Mouse (Mus musculus): Measurements from ENCODE around the gene Tcf25. TPM values are rescaled to one million over a fixed set of nuclear protein-coding genes. Genes with fewer than 3 reads are reported as not detected.
A peak's percentile ranks its signal among the peaks of the same experiment; 100 is the strongest.

The Tcf25 gene
- polyA plus RNA-seq, 1 experiment = 128 TPM

DNA sequence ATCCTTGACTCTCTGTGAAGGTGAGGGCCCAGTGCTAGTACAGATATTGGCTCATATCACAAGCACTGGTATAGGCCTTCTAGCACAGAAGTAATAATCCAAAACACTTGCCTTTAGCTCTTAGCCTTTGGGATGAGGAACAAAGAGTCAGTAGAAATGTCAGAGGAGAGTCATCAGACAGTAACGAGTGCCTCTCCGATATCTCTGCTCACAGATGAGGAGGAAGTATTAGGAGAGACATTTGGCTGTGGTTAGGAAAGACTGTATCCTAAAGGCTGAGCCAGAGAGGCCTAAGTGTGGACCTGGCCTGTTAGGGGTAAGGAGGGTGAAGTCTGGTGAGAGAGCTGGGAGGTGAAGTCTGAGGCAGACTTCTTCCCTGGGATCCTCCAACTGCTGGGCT lies 68.2 kb downstream of the Tcf25 start:
- Histone ChIP-seq H3K27ac (ENCODE audit: insufficient read depth, low read depth, low read length) (no peak overlapping the region), H3K4me3 (ENCODE audit: low read depth, low read length) (no peak overlapping the region), H3K4me1 (ENCODE audit: control insufficient read depth, insufficient read depth, insufficient read length, low read length) (peaks cover 8% of the 10 kb centered on the region), H3K27me3 (ENCODE audit: control insufficient read depth, insufficient read depth, low read length) (no peaks in the 10 kb centered on the region), H3K36me3 (ENCODE audit: control insufficient read depth, insufficient read depth, low read length) (no peaks in the 10 kb centered on the region)
- WGBS = 86% methylated on average over 2 of the region's 2 CpGs
- no peak for TF ChIP-seq CTCF (IDR thresholded peaks at IDR 0.05; ENCODE audit: extremely low read depth, insufficient read length, insufficient replicate concordance, low read depth, low read length)
- no peak for TF ChIP-seq POLR2A (IDR thresholded peaks at IDR 0.05; ENCODE audit: low read depth, low read length)

DNA sequence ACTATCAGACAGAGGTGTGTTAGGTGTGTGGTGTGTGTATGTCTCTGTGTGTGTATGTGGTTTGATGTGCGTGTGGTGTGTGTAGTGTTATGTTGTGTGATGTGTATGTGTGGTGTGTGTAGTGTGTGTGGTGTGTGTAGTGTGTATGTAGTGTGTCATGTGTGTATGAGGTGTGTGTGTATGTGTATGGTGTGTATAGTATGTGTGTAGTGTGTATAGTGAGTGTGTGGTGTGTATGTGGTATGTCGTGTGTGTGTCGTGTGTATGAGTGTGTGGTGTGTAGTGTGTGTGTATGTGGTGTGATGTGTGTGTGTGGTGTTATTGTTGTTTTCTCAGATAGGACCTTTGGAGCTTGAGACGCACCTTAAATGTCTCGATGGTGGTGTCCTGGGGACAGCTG lies 68.8 kb downstream of the Tcf25 start:
- WGBS = 73% methylated on average over 5 of the region's 5 CpGs
- no peaks in the 10 kb centered on the region for H3K27me3 ChIP-seq (ENCODE audit: control insufficient read depth, insufficient read depth, low read length)
- H3K36me3 ChIP-seq (ENCODE audit: control insufficient read depth, insufficient read depth, low read length) = no peaks in the 10 kb centered on the region
- peaks cover 8% of the 10 kb centered on the region for H3K4me1 ChIP-seq (ENCODE audit: control insufficient read depth, insufficient read depth, insufficient read length, low read length)
- H3K27ac ChIP-seq (ENCODE audit: insufficient read depth, low read depth, low read length) = no peak overlapping the region
- TF ChIP-seq CTCF (IDR thresholded peaks at IDR 0.05; ENCODE audit: extremely low read depth, insufficient read length, insufficient replicate concordance, low read depth, low read length) (no peak), POLR2A (IDR thresholded peaks at IDR 0.05; ENCODE audit: low read depth, low read length) (no peak)
- no peak overlapping the region for H3K4me3 ChIP-seq (ENCODE audit: low read depth, low read length)

DNA sequence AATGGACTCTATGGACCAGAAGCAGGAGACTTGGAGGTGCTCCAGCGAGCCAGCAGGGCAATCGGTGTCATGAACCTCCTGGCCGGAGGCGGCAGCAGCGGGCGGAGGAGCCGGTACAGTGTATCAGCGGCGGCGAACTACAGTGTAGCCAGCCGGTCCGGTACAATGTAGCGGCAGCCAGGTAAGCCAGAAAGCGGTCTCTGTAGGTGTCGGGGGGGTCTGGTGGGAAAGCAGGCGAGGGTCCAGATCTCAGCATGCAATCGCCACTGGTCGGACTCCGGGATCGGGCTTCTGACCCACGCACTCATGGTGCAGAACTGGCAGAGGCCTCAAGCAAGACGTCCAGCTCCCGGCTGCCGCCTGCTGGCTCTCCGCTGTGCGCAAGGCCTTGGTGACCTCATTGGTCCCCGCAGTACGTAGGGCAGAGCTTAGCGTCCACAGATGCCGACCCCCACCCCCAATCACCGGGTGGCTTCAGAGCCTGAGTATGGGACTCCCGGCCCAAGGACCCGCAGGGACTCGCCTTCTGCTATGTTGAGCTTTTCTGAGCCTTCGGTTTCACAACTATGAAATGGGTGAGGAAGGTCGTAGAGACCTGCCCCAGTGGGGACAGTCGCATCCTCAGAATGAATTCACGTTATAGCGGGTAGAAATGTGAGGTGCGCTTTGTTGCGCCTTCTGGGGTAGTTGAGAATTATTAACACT lies 69.5 kb downstream of the Tcf25 start:
- Histone ChIP-seq H3K4me1 (ENCODE audit: control insufficient read depth, insufficient read depth, insufficient read length, low read length) (peaks cover 8% of the 10 kb centered on the region), H3K27me3 (ENCODE audit: control insufficient read depth, insufficient read depth, low read length) (no peaks in the 10 kb centered on the region), H3K4me3 (ENCODE audit: low read depth, low read length) (peak overlapping the region; percentile 83), H3K36me3 (ENCODE audit: control insufficient read depth, insufficient read depth, low read length) (no peaks in the 10 kb centered on the region), H3K27ac (ENCODE audit: insufficient read depth, low read depth, low read length) (peak overlapping the region; percentile 63)
- TF ChIP-seq CTCF (IDR thresholded peaks at IDR 0.05; ENCODE audit: extremely low read depth, insufficient read length, insufficient replicate concordance, low read depth, low read length) = peak; percentile 87
- no peak; the same call in 1 of the 2 replicates for TF ChIP-seq POLR2A (IDR thresholded peaks at IDR 0.05; ENCODE audit: low read depth, low read length)
- WGBS = under 1% methylated on average over 41 of the region's 41 CpGs

DNA sequence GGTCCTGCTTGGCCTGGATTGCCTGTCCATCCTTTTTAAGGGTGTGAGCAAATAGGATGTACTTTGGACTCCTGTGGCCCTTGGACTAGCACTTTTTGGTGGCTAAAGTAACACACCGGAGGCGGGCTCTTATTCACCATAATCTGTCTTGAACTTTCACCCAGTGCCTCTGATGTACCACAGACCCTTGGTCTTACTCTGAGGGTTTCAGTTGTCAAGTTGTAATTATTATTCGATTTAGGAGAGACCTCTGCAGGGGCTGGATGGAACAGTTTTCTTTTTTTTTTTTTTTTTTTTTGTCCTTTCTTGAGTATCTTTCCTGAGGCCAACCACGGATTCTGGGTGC lies 70.0 kb downstream of the Tcf25 start:
- no peaks in the 10 kb centered on the region for H3K27me3 ChIP-seq (ENCODE audit: control insufficient read depth, insufficient read depth, low read length)
- H3K4me3 ChIP-seq (ENCODE audit: low read depth, low read length) = peak overlapping the region; percentile 83
- WGBS = 4% methylated on average over 4 of the region's 4 CpGs
- no peaks in the 10 kb centered on the region for H3K36me3 ChIP-seq (ENCODE audit: control insufficient read depth, insufficient read depth, low read length)
- TF ChIP-seq CTCF (IDR thresholded peaks at IDR 0.05; ENCODE audit: extremely low read depth, insufficient read length, insufficient replicate concordance, low read depth, low read length) (no peak), POLR2A (IDR thresholded peaks at IDR 0.05; ENCODE audit: low read depth, low read length) (no peak)
- peaks cover 8% of the 10 kb centered on the region for H3K4me1 ChIP-seq (ENCODE audit: control insufficient read depth, insufficient read depth, insufficient read length, low read length)
- no peak overlapping the region for H3K27ac ChIP-seq (ENCODE audit: insufficient read depth, low read depth, low read length)

DNA sequence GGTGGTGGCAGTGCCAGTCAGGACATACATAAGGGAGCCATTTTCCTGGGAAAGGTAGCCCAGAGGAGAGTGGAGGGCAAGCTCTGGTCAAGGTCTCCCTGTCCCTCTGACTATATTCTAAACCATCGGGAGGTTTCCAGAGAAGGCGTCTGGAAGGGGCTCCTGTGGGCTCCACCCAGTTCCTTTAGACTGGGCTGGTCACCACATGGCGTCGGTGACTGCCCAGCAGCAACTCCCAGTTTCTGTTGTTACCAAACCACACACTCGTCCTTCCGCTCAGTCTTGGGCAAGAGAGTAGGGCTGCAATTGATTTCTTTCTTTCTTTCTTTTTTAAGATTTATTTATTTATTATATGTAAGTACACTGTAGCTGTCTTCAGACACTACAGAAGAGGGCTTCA lies 70.6 kb downstream of the Tcf25 start:
- Histone ChIP-seq H3K4me3 (ENCODE audit: low read depth, low read length) (no peak overlapping the region), H3K27ac (ENCODE audit: insufficient read depth, low read depth, low read length) (no peak overlapping the region), H3K27me3 (ENCODE audit: control insufficient read depth, insufficient read depth, low read length) (no peaks in the 10 kb centered on the region), H3K36me3 (ENCODE audit: control insufficient read depth, insufficient read depth, low read length) (no peaks in the 10 kb centered on the region; the same call in 1 of the 2 replicates), H3K4me1 (ENCODE audit: control insufficient read depth, insufficient read depth, insufficient read length, low read length) (peaks cover 8% of the 10 kb centered on the region)
- WGBS = 80% methylated on average over 6 of the region's 6 CpGs
- no peak for TF ChIP-seq CTCF (IDR thresholded peaks at IDR 0.05; ENCODE audit: extremely low read depth, insufficient read length, insufficient replicate concordance, low read depth, low read length)
- no peak for TF ChIP-seq POLR2A (IDR thresholded peaks at IDR 0.05; ENCODE audit: low read depth, low read length)

DNA sequence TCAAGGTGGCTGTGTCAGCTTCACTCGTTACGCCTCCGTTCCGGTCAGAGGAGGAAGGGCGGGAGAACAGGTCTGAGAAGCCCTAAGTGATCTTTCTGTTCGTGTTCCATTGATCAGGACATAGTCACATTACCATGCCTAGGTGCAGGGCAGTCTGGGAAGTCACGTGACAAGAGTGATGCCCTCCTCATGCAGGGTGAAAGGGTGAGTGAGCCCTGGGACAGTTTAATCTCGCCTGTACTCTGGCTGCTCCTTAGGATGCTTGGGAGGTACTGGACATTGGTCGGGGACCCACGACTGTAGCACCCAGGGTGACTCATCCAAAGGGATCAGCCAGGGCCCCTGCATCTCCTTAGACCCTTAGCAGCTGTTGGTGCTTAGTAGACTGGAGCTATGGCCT lies 72.4 kb downstream of the Tcf25 start:
- TF ChIP-seq CTCF (IDR thresholded peaks at IDR 0.05; ENCODE audit: extremely low read depth, insufficient read length, insufficient replicate concordance, low read depth, low read length) (no peak), POLR2A (IDR thresholded peaks at IDR 0.05; ENCODE audit: low read depth, low read length) (no peak)
- Histone ChIP-seq H3K36me3 (ENCODE audit: control insufficient read depth, insufficient read depth, low read length) (peaks cover 1% of the 10 kb centered on the region; the same call in 1 of the 2 replicates), H3K4me1 (ENCODE audit: control insufficient read depth, insufficient read depth, insufficient read length, low read length) (peaks cover 8% of the 10 kb centered on the region), H3K4me3 (ENCODE audit: low read depth, low read length) (no peak overlapping the region), H3K27ac (ENCODE audit: insufficient read depth, low read depth, low read length) (no peak overlapping the region), H3K27me3 (ENCODE audit: control insufficient read depth, insufficient read depth, low read length) (no peaks in the 10 kb centered on the region)
- WGBS = 71% methylated on average over 10 of the region's 10 CpGs

DNA sequence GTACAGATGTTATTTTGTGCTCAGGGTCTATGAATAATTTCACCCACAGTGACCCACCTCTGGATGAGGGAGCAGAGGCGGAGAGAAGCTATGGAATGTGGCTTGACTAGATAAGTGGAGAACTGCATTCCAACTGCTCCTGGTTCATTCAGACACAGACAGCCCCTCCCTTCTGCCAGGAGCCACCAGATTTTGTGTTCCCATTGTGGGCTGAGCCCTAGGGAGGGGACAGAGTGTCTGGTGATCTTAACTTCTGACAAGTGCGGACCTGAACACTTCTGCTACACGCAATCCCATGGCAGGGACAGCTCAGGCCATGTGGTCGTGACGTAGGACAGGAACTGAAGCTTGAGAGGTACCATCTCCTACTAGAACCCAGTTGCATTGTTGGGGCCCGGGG lies 73.2 kb downstream of the Tcf25 start:
- 84% methylated on average over 6 of the region's 6 CpGs for WGBS
- peaks cover 1% of the 10 kb centered on the region; the same call in 1 of the 2 replicates for H3K36me3 ChIP-seq (ENCODE audit: control insufficient read depth, insufficient read depth, low read length)
- no peak overlapping the region for H3K27ac ChIP-seq (ENCODE audit: insufficient read depth, low read depth, low read length)
- H3K4me1 ChIP-seq (ENCODE audit: control insufficient read depth, insufficient read depth, insufficient read length, low read length) = peaks cover 8% of the 10 kb centered on the region
- H3K27me3 ChIP-seq (ENCODE audit: control insufficient read depth, insufficient read depth, low read length) = no peaks in the 10 kb centered on the region
- TF ChIP-seq POLR2A (IDR thresholded peaks at IDR 0.05; ENCODE audit: low read depth, low read length) = no peak
- no peak for TF ChIP-seq CTCF (IDR thresholded peaks at IDR 0.05; ENCODE audit: extremely low read depth, insufficient read length, insufficient replicate concordance, low read depth, low read length)
- no peak overlapping the region for H3K4me3 ChIP-seq (ENCODE audit: low read depth, low read length)

All from small intestine, adult 2 months (tissue).